Mouse (Mus musculus) intestine, embryonic 15.5 days (tissue): Measurements from ENCODE around the gene Csad. TPM values are rescaled to one million over a fixed set of nuclear protein-coding genes. Genes with fewer than 3 reads are reported as not detected.

Experiments
- ATAC-seq: fragments of 200-750 bp; cut with Nextera tagmentation; 2 replicates; pipeline ENCODE4 v1.8.0; 2017; ENCODE audit warnings: moderate TSS enrichment, moderate library complexity
- H3K27ac ChIP-seq: fragments of 300-500 bp; sonication (generic); 2 replicates; pipeline ENCODE4 v1.5.1; 2015; ENCODE audit warnings: mild to moderate bottlenecking, inconsistent platforms
- H3K27me3 ChIP-seq: fragments of 300-500 bp; sonication (generic); replicated peaks from 2 replicates; pipeline ENCODE4 v1.6.1; 2015; ENCODE audit warnings: inconsistent platforms
- H3K36me3 ChIP-seq: fragments of 300-500 bp; sonication (generic); 2 replicates; pipeline ENCODE4 v1.6.1; 2015; ENCODE audit warnings: inconsistent platforms
- H3K4me1 ChIP-seq: fragments of 300-500 bp; sonication (generic); replicated peaks from 2 replicates; pipeline ENCODE4 v1.6.1; 2015; ENCODE audit warnings: inconsistent platforms
- H3K4me2 ChIP-seq: fragments of 300-500 bp; sonication (generic); replicated peaks from 2 replicates; pipeline ENCODE4 v1.6.1; 2015; ENCODE audit warnings: mild to moderate bottlenecking, inconsistent platforms
- H3K4me3 ChIP-seq: fragments of 300-500 bp; sonication (generic); replicated peaks from 2 replicates; pipeline ENCODE4 v1.5.1; 2015; ENCODE audit warnings: inconsistent platforms
- H3K9ac ChIP-seq: fragments of 300-500 bp; sonication (generic); 2 replicates; pipeline ENCODE4 v1.6.1; 2015; ENCODE audit warnings: inconsistent platforms
- H3K9me3 ChIP-seq: fragments of 300-500 bp; sonication (generic); 2 replicates; pipeline ENCODE4 v1.6.1; 2016; ENCODE audit warnings: inconsistent platforms
- WGBS: fragments of 180-500 bp; shearing (Covaris S2); methylation state at CpG from one replicate; pipeline ENCODE4 v1.1.7; 2015; 5-methylcytosine and 5-hydroxymethylcytosine counted together
- polyA plus RNA-seq: library from polyadenylated mRNA; unstranded; fragments of >200 nt; fragmentation: Nextera tagmentation; extraction: Ambion mirVana; gene quantifications from 2 replicates; pipeline ENCODE4 v1.2.1, GENCODE M21; 2015

Csad gene
- polyA plus RNA-seq, 1 experiment from 2014 or later, result 45.8 TPM

DNA sequence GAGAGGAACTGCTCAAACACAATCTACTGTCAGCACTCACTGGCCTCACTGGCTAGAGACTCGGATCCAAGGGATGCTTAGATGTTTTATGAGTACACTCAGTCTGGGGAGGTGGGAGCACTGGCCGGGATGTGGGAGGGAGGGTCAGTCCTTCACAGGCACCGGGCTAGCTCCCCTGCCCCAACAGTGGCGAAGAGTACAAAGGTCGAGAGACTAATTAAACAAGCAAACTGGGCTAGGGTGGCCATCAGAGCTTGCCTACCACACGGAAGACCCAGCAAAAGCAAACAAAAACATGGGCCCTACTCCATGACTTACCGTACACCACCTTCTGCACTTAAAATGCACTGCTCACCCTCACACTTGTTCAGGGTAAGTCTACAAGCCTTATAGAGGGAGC is 12.8 kb downstream of the Csad start:
- Histone ChIP-seq H3K4me3 (no peak overlapping the region), H3K4me1 (peaks cover 25% of the 10 kb centered on the region), H3K27ac (no peak overlapping the region), H3K36me3 (no peaks in the 10 kb centered on the region), H3K27me3 (no peaks in the 10 kb centered on the region), H3K9ac (no peak overlapping the region), H3K9me3 (no peaks in the 10 kb centered on the region), H3K4me2 (no peak overlapping the region)
- 39% methylated on average over 7 of the region's 7 CpGs for WGBS
- peak; percentile 30; the same call in 1 of the 2 replicates for ATAC-seq

DNA sequence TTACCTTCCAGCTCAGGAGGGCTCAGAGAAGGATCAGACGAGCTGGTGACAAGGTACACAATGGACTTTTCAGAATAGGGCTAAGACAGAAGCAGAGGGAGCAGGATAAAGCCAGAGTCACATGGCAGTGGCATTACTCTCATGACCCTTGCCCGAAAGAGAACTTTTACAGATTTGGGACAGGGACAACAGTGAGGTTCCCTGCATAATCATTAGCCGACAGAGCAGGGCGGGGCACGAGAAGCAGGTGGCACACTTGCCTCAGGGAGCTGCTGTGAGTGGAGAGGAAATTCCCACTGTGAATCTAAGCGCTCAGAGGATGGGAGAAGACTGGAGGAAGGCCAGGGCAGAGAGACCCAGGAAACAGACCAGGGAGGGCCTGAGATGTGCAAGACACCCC is 15.6 kb downstream of the Csad start:
- Histone ChIP-seq H3K36me3 (0 out of 2 replicates have a peak, but pooled peaks cover 3% of the 10 kb centered on the region), H3K4me2 (peak overlapping the region; percentile 41), H3K4me3 (no peak overlapping the region), H3K27me3 (no peaks in the 10 kb centered on the region), H3K9ac (no peak overlapping the region; the same call in 1 of the 2 replicates), H3K27ac (no peak overlapping the region), H3K9me3 (no peaks in the 10 kb centered on the region), H3K4me1 (peaks cover 24% of the 10 kb centered on the region)
- peak; percentile 81 for ATAC-seq
- WGBS, result 48% methylated on average over 6 of the region's 6 CpGs

- H3K9me3 ChIP-seq, result no peaks in the 10 kb centered on the region
- H3K4me2 ChIP-seq, result no peak overlapping the region
- H3K27me3 ChIP-seq, result no peaks in the 10 kb centered on the region
- 75% methylated on average over 10 of the region's 10 CpGs for WGBS
- peaks cover 23% of the 10 kb centered on the region for H3K4me1 ChIP-seq
- H3K9ac ChIP-seq, result no peak overlapping the region
- H3K4me3 ChIP-seq, result no peak overlapping the region
- no peak for ATAC-seq
- H3K36me3 ChIP-seq, result 0 out of 2 replicates have a peak, but pooled peaks cover 3% of the 10 kb centered on the region
- no peak overlapping the region for H3K27ac ChIP-seq
Observed at GRCm38 (mm10) chr15:102188096-102188495, 16.4 kb downstream of the Csad start.

GRCm38 (mm10) chr15:102186239-102186638 is 18.3 kb downstream of the Csad start:
- Histone ChIP-seq H3K9me3 (no peaks in the 10 kb centered on the region), H3K27me3 (no peaks in the 10 kb centered on the region), H3K4me2 (no peak overlapping the region), H3K4me1 (peaks cover 13% of the 10 kb centered on the region), H3K9ac (no peak overlapping the region), H3K27ac (no peak overlapping the region), H3K36me3 (0 out of 2 replicates have a peak, but pooled peaks cover 3% of the 10 kb centered on the region), H3K4me3 (no peak overlapping the region)
- no peak for ATAC-seq
- WGBS, result 77% methylated on average over 11 of the region's 11 CpGs

DNA sequence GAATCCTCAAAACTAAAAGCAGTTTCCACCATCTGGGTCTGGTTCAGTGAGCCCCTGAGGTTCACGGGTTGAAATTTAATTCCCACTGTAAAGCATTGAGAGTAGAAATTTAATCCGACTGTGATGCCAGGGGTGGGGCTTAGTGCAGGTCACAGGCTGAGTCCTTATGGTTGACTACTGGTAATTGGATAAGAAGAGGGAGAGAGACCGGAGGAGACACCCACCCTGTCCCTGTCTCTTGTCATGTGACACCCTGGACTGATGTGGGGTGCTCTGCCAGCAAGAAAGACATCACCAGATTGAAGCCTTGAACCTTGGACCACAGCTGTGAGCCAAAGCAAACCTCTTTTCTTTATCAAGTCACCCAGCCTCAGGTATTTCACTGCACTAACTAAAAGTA is 21.4 kb downstream of the Csad start:
- Histone ChIP-seq H3K4me1 (no peaks in the 10 kb centered on the region), H3K36me3 (0 out of 2 replicates have a peak, but pooled peaks cover 3% of the 10 kb centered on the region), H3K27ac (no peak overlapping the region), H3K9me3 (no peaks in the 10 kb centered on the region), H3K9ac (no peak overlapping the region), H3K4me2 (no peak overlapping the region), H3K4me3 (no peak overlapping the region), H3K27me3 (no peaks in the 10 kb centered on the region)
- WGBS, result 90% methylated on average over 3 of the region's 3 CpGs
- ATAC-seq, result no peak

- no peak overlapping the region for H3K9ac ChIP-seq
- no peak overlapping the region for H3K4me3 ChIP-seq
- H3K4me2 ChIP-seq, result no peak overlapping the region
- no peak overlapping the region for H3K27ac ChIP-seq
- H3K27me3 ChIP-seq, result no peaks in the 10 kb centered on the region
- 0 out of 2 replicates have a peak, but pooled peaks cover 2% of the 10 kb centered on the region for H3K4me1 ChIP-seq
- H3K36me3 ChIP-seq, result 0 out of 2 replicates have a peak, but pooled peaks cover 6% of the 10 kb centered on the region
- no peak for ATAC-seq
- H3K9me3 ChIP-seq, result no peaks in the 10 kb centered on the region
- WGBS, result 88% methylated on average over 14 of the region's 14 CpGs
Observed at GRCm38 (mm10) chr15:102179924-102180323, 24.6 kb downstream of the Csad start.

- no peak overlapping the region for H3K4me3 ChIP-seq
- H3K36me3 ChIP-seq, result 0 out of 2 replicates have a peak, but pooled peaks cover 3% of the 10 kb centered on the region
- H3K4me1 ChIP-seq, result 0 out of 2 replicates have a peak, but pooled peaks cover 2% of the 10 kb centered on the region
- H3K27me3 ChIP-seq, result no peaks in the 10 kb centered on the region
- WGBS, result 82% methylated on average over 9 of the region's 9 CpGs
- H3K9me3 ChIP-seq, result no peaks in the 10 kb centered on the region
- H3K4me2 ChIP-seq, result no peak overlapping the region
- no peak overlapping the region for H3K9ac ChIP-seq
- no peak overlapping the region for H3K27ac ChIP-seq
- ATAC-seq, result no peak
Observed at GRCm38 (mm10) chr15:102179106-102179505, 25.4 kb downstream of the Csad start.

DNA sequence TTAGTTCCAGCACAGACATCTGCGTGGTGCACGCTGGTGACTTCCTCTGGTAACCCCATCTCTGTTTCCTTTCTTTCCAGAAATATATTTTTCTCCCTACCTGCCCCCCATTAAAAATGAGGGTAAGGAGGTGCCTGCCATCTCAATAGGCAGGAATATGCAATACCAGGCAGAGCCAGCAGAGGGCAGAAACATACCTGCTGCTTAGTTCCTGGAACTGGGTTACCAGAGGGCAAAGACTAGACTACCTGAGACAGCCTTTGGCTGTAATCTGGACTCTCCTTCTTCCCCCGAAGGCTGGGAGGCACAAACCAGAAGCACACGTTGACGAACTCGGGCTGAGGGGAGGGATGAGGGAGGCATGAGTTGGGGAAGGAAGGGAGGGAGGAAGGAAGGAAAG is 26.2 kb downstream of the Csad start:
- H3K27ac ChIP-seq, result no peak overlapping the region
- H3K4me3 ChIP-seq, result no peak overlapping the region
- H3K36me3 ChIP-seq, result 0 out of 2 replicates have a peak, but pooled peaks cover 3% of the 10 kb centered on the region
- 0 out of 2 replicates have a peak, but pooled peaks cover 2% of the 10 kb centered on the region for H3K4me1 ChIP-seq
- 19% methylated on average over 6 of the region's 6 CpGs for WGBS
- H3K4me2 ChIP-seq, result no peak overlapping the region
- H3K9ac ChIP-seq, result no peak overlapping the region
- H3K9me3 ChIP-seq, result no peaks in the 10 kb centered on the region
- H3K27me3 ChIP-seq, result no peaks in the 10 kb centered on the region
- peak; percentile 79 for ATAC-seq

DNA sequence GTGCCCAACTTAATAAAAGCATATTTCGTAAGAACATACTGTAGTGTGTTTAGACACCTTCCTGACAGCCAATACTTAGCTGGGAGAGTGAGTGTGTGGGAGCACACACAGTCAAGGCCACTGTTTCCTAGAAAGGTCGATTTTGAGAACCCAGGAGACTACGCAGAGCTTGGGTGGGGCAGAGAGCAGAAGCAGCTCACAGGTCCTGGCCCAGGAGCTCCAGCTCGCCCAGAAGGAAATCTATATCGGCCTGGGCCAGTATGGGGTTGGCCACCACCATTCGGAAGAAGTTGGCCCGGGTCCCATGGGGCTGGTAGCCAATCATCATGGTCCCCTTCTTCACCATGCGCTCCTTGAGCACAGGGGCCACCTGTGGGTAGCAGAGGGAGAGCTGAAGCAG is 27.1 kb downstream of the Csad start:
- H3K9me3 ChIP-seq, result no peaks in the 10 kb centered on the region
- H3K4me2 ChIP-seq, result no peak overlapping the region
- no peak overlapping the region for H3K4me3 ChIP-seq
- H3K9ac ChIP-seq, result no peak overlapping the region
- ATAC-seq, result no peak
- H3K27ac ChIP-seq, result no peak overlapping the region
- no peaks in the 10 kb centered on the region for H3K27me3 ChIP-seq
- 79% methylated on average over 8 of the region's 8 CpGs for WGBS
- 0 out of 2 replicates have a peak, but pooled peaks cover 2% of the 10 kb centered on the region for H3K4me1 ChIP-seq
- 0 out of 2 replicates have a peak, but pooled peaks cover 3% of the 10 kb centered on the region for H3K36me3 ChIP-seq

DNA sequence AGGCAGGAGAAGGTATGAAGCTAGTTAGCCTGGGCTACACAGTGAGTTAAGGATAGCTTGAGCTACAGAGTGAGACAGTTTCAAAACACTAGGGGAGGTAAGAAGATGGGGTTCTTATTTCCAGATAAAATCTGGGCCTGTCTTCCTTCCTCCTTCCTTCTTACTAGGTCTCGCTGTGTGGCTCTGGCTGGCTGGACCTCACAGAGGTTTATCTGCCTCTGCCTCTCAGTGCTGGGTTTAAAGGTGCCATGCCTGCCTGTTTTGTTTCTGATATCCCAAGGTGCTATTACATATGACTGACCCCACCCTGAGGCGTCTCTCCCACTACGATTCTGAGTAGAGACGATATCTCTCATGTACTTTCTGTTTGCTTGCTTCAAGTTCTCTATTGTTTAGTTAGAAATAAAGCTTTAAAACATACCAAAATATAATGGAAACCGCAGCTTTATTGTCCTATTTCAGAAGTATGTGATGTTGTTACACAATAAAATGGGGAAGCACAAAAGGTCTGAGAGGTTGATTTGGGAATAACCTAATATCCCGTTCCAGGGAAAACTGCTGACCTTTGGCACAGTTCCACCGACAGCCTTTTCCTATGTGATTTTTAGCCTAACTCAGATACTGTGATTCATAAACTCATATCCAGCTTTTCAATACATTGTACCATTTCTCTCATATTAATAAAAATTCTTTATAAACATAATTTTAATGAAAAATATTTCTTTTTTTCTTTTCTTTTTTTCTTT is 27.8 kb downstream of the Csad start:
- no peak for ATAC-seq
- 0 out of 2 replicates have a peak, but pooled peaks cover 3% of the 10 kb centered on the region for H3K36me3 ChIP-seq
- no peaks in the 10 kb centered on the region for H3K27me3 ChIP-seq
- no peak overlapping the region for H3K4me2 ChIP-seq
- H3K27ac ChIP-seq, result no peak overlapping the region
- H3K9me3 ChIP-seq, result no peaks in the 10 kb centered on the region
- H3K4me1 ChIP-seq, result 0 out of 2 replicates have a peak, but pooled peaks cover 2% of the 10 kb centered on the region
- H3K4me3 ChIP-seq, result no peak overlapping the region
- 79% methylated on average over 7 of the region's 7 CpGs for WGBS
- no peak overlapping the region for H3K9ac ChIP-seq

GRCm38 (mm10) chr15:102175736-102176319 is 28.7 kb downstream of the Csad start:
- 88% methylated on average over 16 of the region's 16 CpGs for WGBS
- Histone ChIP-seq H3K36me3 (0 out of 2 replicates have a peak, but pooled peaks cover 3% of the 10 kb centered on the region), H3K27ac (no peak overlapping the region), H3K9ac (no peak overlapping the region), H3K27me3 (no peaks in the 10 kb centered on the region), H3K4me3 (no peak overlapping the region), H3K4me2 (no peak overlapping the region), H3K4me1 (0 out of 2 replicates have a peak, but pooled peaks cover 2% of the 10 kb centered on the region), H3K9me3 (no peaks in the 10 kb centered on the region)
- ATAC-seq, result no peak

GRCm38 (mm10) chr15:102173581-102173980 is 30.9 kb downstream of the Csad start:
- Histone ChIP-seq H3K4me1 (0 out of 2 replicates have a peak, but pooled peaks cover 2% of the 10 kb centered on the region), H3K4me2 (no peak overlapping the region), H3K9ac (no peak overlapping the region), H3K9me3 (no peaks in the 10 kb centered on the region), H3K27ac (no peak overlapping the region), H3K4me3 (no peak overlapping the region), H3K27me3 (no peaks in the 10 kb centered on the region), H3K36me3 (0 out of 2 replicates have a peak, but pooled peaks cover 3% of the 10 kb centered on the region)
- 79% methylated on average over 3 of the region's 3 CpGs for WGBS
- ATAC-seq, result peak; percentile 16; the same call in 1 of the 2 replicates
